Mouse (Mus musculus): ENCODE measurements around the gene Mybpc1. TPM values are rescaled to one million over a fixed set of nuclear protein-coding genes. Genes with fewer than 3 reads are reported as not detected.

Gene Mybpc1
- polyA plus RNA-seq, 1 experiment: not detected

- H3K4me3 ChIP-seq (ENCODE audit: insufficient read depth, low read depth, low read length): peak within 1 kb of the TSS; percentile 92
- TF ChIP-seq CTCF (IDR thresholded peaks at IDR 0.05; ENCODE audit: insufficient read depth, low read depth, low read length) (no peak), POLR2A (IDR thresholded peaks at IDR 0.05; ENCODE audit: insufficient read depth, low read depth, low read length) (no peak)
- WGBS: under 1% methylated on average over 77 of the region's 80 CpGs
- H3K27ac ChIP-seq (ENCODE audit: insufficient read depth, low read depth, low read length): peak within 1 kb of the TSS; percentile 82
- peaks cover 6% of the 10 kb centered on the region; the same call in 1 of the 2 replicates for H3K4me1 ChIP-seq (ENCODE audit: control insufficient read depth, insufficient read depth, low read length)
Observed at GRCm38 (mm10) chr10:88503421-88504314, 101.3 kb downstream of the Mybpc1 start, which contains the start of gene Chpt1. Gene Chpt1, minus strand, starts transcription at chr10:88504073.

GRCm38 (mm10) chr10:88502919-88503318 lies 102.0 kb downstream of the Mybpc1 start:
- WGBS: 14% methylated on average over 4 of the region's 4 CpGs
- peak overlapping the region; percentile 82 for H3K27ac ChIP-seq (ENCODE audit: insufficient read depth, low read depth, low read length)
- peaks cover 6% of the 10 kb centered on the region; the same call in 1 of the 2 replicates for H3K4me1 ChIP-seq (ENCODE audit: control insufficient read depth, insufficient read depth, low read length)
- H3K4me3 ChIP-seq (ENCODE audit: insufficient read depth, low read depth, low read length): peak overlapping the region; percentile 92
- TF ChIP-seq POLR2A (IDR thresholded peaks at IDR 0.05; ENCODE audit: insufficient read depth, low read depth, low read length) (no peak), CTCF (IDR thresholded peaks at IDR 0.05; ENCODE audit: insufficient read depth, low read depth, low read length) (no peak)

- peak overlapping the region; percentile 28 for H3K4me3 ChIP-seq (ENCODE audit: insufficient read depth, low read depth, low read length)
- H3K4me1 ChIP-seq (ENCODE audit: control insufficient read depth, insufficient read depth, low read length): peaks cover 6% of the 10 kb centered on the region; the same call in 1 of the 2 replicates
- 38% methylated on average over 13 of the region's 13 CpGs for WGBS
- H3K27ac ChIP-seq (ENCODE audit: insufficient read depth, low read depth, low read length): peak overlapping the region; percentile 70
- TF ChIP-seq POLR2A (IDR thresholded peaks at IDR 0.05; ENCODE audit: insufficient read depth, low read depth, low read length): no peak
- no peak for TF ChIP-seq CTCF (IDR thresholded peaks at IDR 0.05; ENCODE audit: insufficient read depth, low read depth, low read length)
Observed at GRCm38 (mm10) chr10:88501886-88502765, 102.8 kb downstream of the Mybpc1 start.

- H3K4me3 ChIP-seq (ENCODE audit: insufficient read depth, low read depth, low read length): no peak overlapping the region
- peaks cover 6% of the 10 kb centered on the region; the same call in 1 of the 2 replicates for H3K4me1 ChIP-seq (ENCODE audit: control insufficient read depth, insufficient read depth, low read length)
- WGBS: 90% methylated on average over 10 of the region's 10 CpGs
- no peak for TF ChIP-seq POLR2A (IDR thresholded peaks at IDR 0.05; ENCODE audit: insufficient read depth, low read depth, low read length)
- TF ChIP-seq CTCF (IDR thresholded peaks at IDR 0.05; ENCODE audit: insufficient read depth, low read depth, low read length): no peak
- no peak overlapping the region for H3K27ac ChIP-seq (ENCODE audit: insufficient read depth, low read depth, low read length)
Observed at GRCm38 (mm10) chr10:88501370-88501769, 103.6 kb downstream of the Mybpc1 start.

- Histone ChIP-seq H3K27ac (ENCODE audit: insufficient read depth, low read depth, low read length) (no peak overlapping the region), H3K4me1 (ENCODE audit: control insufficient read depth, insufficient read depth, low read length) (peaks cover 8% of the 10 kb centered on the region; the same call in 1 of the 2 replicates), H3K4me3 (ENCODE audit: insufficient read depth, low read depth, low read length) (no peak overlapping the region)
- WGBS: 61% methylated on average over 5 of the region's 5 CpGs
- TF ChIP-seq CTCF (IDR thresholded peaks at IDR 0.05; ENCODE audit: insufficient read depth, low read depth, low read length) (no peak), POLR2A (IDR thresholded peaks at IDR 0.05; ENCODE audit: insufficient read depth, low read depth, low read length) (no peak)
Observed at GRCm38 (mm10) chr10:88499993-88500392, 105.0 kb downstream of the Mybpc1 start.

GRCm38 (mm10) chr10:88496864-88497564 lies 107.9 kb downstream of the Mybpc1 start:
- TF ChIP-seq POLR2A (IDR thresholded peaks at IDR 0.05; ENCODE audit: insufficient read depth, low read depth, low read length) (no peak), CTCF (IDR thresholded peaks at IDR 0.05; ENCODE audit: insufficient read depth, low read depth, low read length) (no peak)
- WGBS: 85% methylated on average over 11 of the region's 11 CpGs
- Histone ChIP-seq H3K4me3 (ENCODE audit: insufficient read depth, low read depth, low read length) (no peak overlapping the region), H3K27ac (ENCODE audit: insufficient read depth, low read depth, low read length) (no peak overlapping the region), H3K4me1 (ENCODE audit: control insufficient read depth, insufficient read depth, low read length) (peaks cover 11% of the 10 kb centered on the region; the same call in 1 of the 2 replicates)

GRCm38 (mm10) chr10:88494959-88495587 lies 109.9 kb downstream of the Mybpc1 start:
- 92% methylated on average over 4 of the region's 4 CpGs for WGBS
- H3K27ac ChIP-seq (ENCODE audit: insufficient read depth, low read depth, low read length): no peak overlapping the region
- H3K4me1 ChIP-seq (ENCODE audit: control insufficient read depth, insufficient read depth, low read length): peaks cover 7% of the 10 kb centered on the region; the same call in 1 of the 2 replicates
- TF ChIP-seq POLR2A (IDR thresholded peaks at IDR 0.05; ENCODE audit: insufficient read depth, low read depth, low read length) (no peak), CTCF (IDR thresholded peaks at IDR 0.05; ENCODE audit: insufficient read depth, low read depth, low read length) (no peak)
- no peak overlapping the region for H3K4me3 ChIP-seq (ENCODE audit: insufficient read depth, low read depth, low read length)

GRCm38 (mm10) chr10:88492658-88493057 lies 112.3 kb downstream of the Mybpc1 start:
- Histone ChIP-seq H3K4me3 (ENCODE audit: insufficient read depth, low read depth, low read length) (no peak overlapping the region), H3K4me1 (ENCODE audit: control insufficient read depth, insufficient read depth, low read length) (peaks cover 4% of the 10 kb centered on the region; the same call in 1 of the 2 replicates), H3K27ac (ENCODE audit: insufficient read depth, low read depth, low read length) (no peak overlapping the region)
- 56% methylated on average over 8 of the region's 8 CpGs for WGBS
- TF ChIP-seq POLR2A (IDR thresholded peaks at IDR 0.05; ENCODE audit: insufficient read depth, low read depth, low read length) (no peak), CTCF (IDR thresholded peaks at IDR 0.05; ENCODE audit: insufficient read depth, low read depth, low read length) (no peak)

Data from olfactory bulb, adult 2 months (tissue).